Mouse (Mus musculus) adrenal gland, postnatal 4 days (tissue): ENCODE measurements around the gene Mettl24. TPM values are rescaled to one million over a fixed set of nuclear protein-coding genes. Genes with fewer than 3 reads are reported as not detected.

Experiments
- total RNA-seq, 2 experiments: library from RNA; stranded (reverse); gene quantifications; 2 replicates each; pipeline ENCODE4 v1.2.3; 2021

Mettl24 gene
- total RNA-seq, 2 experiments from 2014 or later = 9.3 to 9.9 TPM

Other genes with a start within 250 kb of the Mettl24 start
- gene Slc22a16, start 112.9 kb upstream of the Mettl24 start, total RNA-seq = not detected
- 1 to 10 TPM; 6.6 to 7.4 TPM for gene Ddo, start 53.3 kb upstream of the Mettl24 start, total RNA-seq
- gene Cdc40, start 200.0 kb downstream of the Mettl24 start, total RNA-seq = 10 to 100 TPM; 34.6 to 35.1 TPM
- 10 to 100 TPM; 10.3 to 10.8 TPM for gene Wasf1, start 200.2 kb downstream of the Mettl24 start, total RNA-seq